In genomic region chr9:107526198-107527026, GRCm38 (mm10) we compare ENCODE assay signal across 9 mouse cellular contexts. TPM values are rescaled to one million over a fixed set of nuclear protein-coding genes. Genes with fewer than 3 reads are reported as not detected.
DNase-seq lines count a peak whose midpoint lies in the region; ATAC-seq and TF ChIP-seq lines count a peak whose summit lies in the region.
"Had no signal": no experiment of that assay in that cellular context is flagged by ENCODE, and none has a peak within 500 bp of the region (broad histone marks: within the 10 kb centered on the region; RNA-seq: fewer than 3 reads in every experiment).

No protein-coding gene starts in this region.

- TF ChIP-seq CTCF in lung, embryonic 14.5 days (IDR thresholded peaks at IDR 0.05; ENCODE audit: low read depth): no peak
- TF ChIP-seq CTCF in testis, adult 2 months (IDR thresholded peaks at IDR 0.05; ENCODE audit: control insufficient read depth, insufficient read depth, insufficient replicate concordance, low read depth, low read length): no peak

- peak overlapping the region; percentile 53 for H3K4me3 ChIP-seq in forebrain, embryonic 10.5 days
- H3K4me3 ChIP-seq in lung, embryonic 14.5 days (ENCODE audit: low read depth, low read length): peak overlapping the region; percentile 34
- peak overlapping the region; percentile 30 for H3K4me3 ChIP-seq in neural tube, embryonic 15.5 days (replicated peaks)
- H3K4me3 ChIP-seq in testis, adult 2 months (ENCODE audit: control insufficient read depth, low read depth, low read length): peak overlapping the region; percentile 74

- no peak for TF ChIP-seq POLR2A in testis, adult 2 months (IDR thresholded peaks at IDR 0.05; ENCODE audit: control insufficient read depth, low read depth, low read length)

- peaks cover 78% of the 10 kb centered on the region for H3K27me3 ChIP-seq in forebrain, embryonic 10.5 days (ENCODE audit: poor library complexity, severe bottlenecking)
- peaks cover 26% of the 10 kb centered on the region for H3K27me3 ChIP-seq in lung, embryonic 14.5 days (ENCODE audit: insufficient read depth, low read length)
- H3K27me3 ChIP-seq in neural tube, embryonic 15.5 days (replicated peaks): peaks cover 34% of the 10 kb centered on the region
- H3K27me3 ChIP-seq in testis, adult 2 months (ENCODE audit: control insufficient read depth, insufficient read depth, low read length): no peaks in the 10 kb centered on the region

- H3K4me1 ChIP-seq in forebrain, embryonic 10.5 days: peaks cover 41% of the 10 kb centered on the region
- 0 out of 2 replicates have a peak, but pooled peaks cover 7% of the 10 kb centered on the region for H3K4me1 ChIP-seq in lung, embryonic 14.5 days (ENCODE audit: insufficient read depth)
- H3K4me1 ChIP-seq in neural tube, embryonic 15.5 days: peaks cover 22% of the 10 kb centered on the region
- peaks cover 8% of the 10 kb centered on the region for H3K4me1 ChIP-seq in testis, adult 2 months (ENCODE audit: control insufficient read depth, insufficient read depth, low read length)

- H3K4me2 ChIP-seq in lung, embryonic 14.5 days: peak overlapping the region; percentile 70
- H3K4me2 ChIP-seq in neural tube, embryonic 15.5 days: peak overlapping the region; percentile 56

- peak; percentile 72 for ATAC-seq in lung, embryonic 14.5 days (ENCODE audit: insufficient read depth)
- peak; percentile 62 for ATAC-seq in neural tube, embryonic 15.5 days (ENCODE audit: low FRiP score)
- ATAC-seq: Patski had no signal

- peak overlapping the region; percentile 41; the same call in 1 of the 2 replicates for H3K27ac ChIP-seq in forebrain, embryonic 10.5 days
- no peak overlapping the region for H3K27ac ChIP-seq in lung, embryonic 14.5 days (ENCODE audit: low read depth)
- H3K27ac ChIP-seq in neural tube, embryonic 15.5 days (replicated peaks): 0 out of 2 replicates have a peak overlapping the region, but pooled peaks have one; percentile 2
- H3K27ac ChIP-seq in testis, adult 2 months (ENCODE audit: control insufficient read depth, insufficient read depth, low read depth, low read length): no peak overlapping the region

- no peaks in the 10 kb centered on the region for H3K36me3 ChIP-seq in forebrain, embryonic 10.5 days (replicated peaks)
- no peaks in the 10 kb centered on the region for H3K36me3 ChIP-seq in lung, embryonic 14.5 days (ENCODE audit: insufficient read depth)
- H3K36me3 ChIP-seq in neural tube, embryonic 15.5 days: peaks cover 4% of the 10 kb centered on the region; the same call in 1 of the 2 replicates
- H3K36me3 ChIP-seq in testis, adult 2 months (ENCODE audit: control insufficient read depth, insufficient read depth, low read length): no peaks in the 10 kb centered on the region

- H3K9ac ChIP-seq in lung, embryonic 14.5 days: no peak overlapping the region
- no peak overlapping the region for H3K9ac ChIP-seq in neural tube, embryonic 15.5 days (replicated peaks)

- intact Hi-C loops in heart, postnatal 14 days (cut with DNase I): no loop called here

- no peaks in the 10 kb centered on the region for H3K9me3 ChIP-seq in forebrain, embryonic 10.5 days
- no peaks in the 10 kb centered on the region for H3K9me3 ChIP-seq in lung, embryonic 14.5 days (ENCODE audit: low read depth, low read length)
- no peaks in the 10 kb centered on the region for H3K9me3 ChIP-seq in neural tube, embryonic 15.5 days (replicated peaks)

- peak; percentile 86 for DNase-seq in urinary bladder, postnatal 14 days (ENCODE audit: low spot score)
- no peak for DNase-seq in urinary bladder, postnatal 10 days (ENCODE audit: low spot score)
- peak; percentile 87 for DNase-seq in forebrain, embryonic 10.5 days (ENCODE audit: extremely low spot score, low spot score)
- DNase-seq in heart, postnatal 14 days: peak; percentile 58 to 75
- DNase-seq in kidney, postnatal 36 days: peak; percentile 77 to 87
- DNase-seq in lung, embryonic 14.5 days: peak; percentile 77

- WGBS in forebrain, embryonic 10.5 days: 3% methylated on average over 43 of the region's 44 CpGs
- WGBS in lung, embryonic 14.5 days: 6% methylated on average over 44 of the region's 44 CpGs
- WGBS in neural tube, embryonic 15.5 days: 9% methylated on average over 39 of the region's 44 CpGs

RNA-seq across cellular contexts. Expression of gene Tmem115, which starts 7.3 kb away (rescaled TPM):
- polyA plus RNA-seq in forebrain, embryonic 10.5 days (2016; fragmentation: Nextera tagmentation; extraction: Ambion mirVana): 33.0 and 35.8 TPM in 2 replicates
- total RNA-seq in heart, postnatal 14 days (2021): 10 to 100 TPM; 23.1 to 23.7 TPM
- polyA plus RNA-seq in lung, embryonic 14.5 days (2014; fragmentation: Nextera tagmentation; extraction: Ambion mirVana): 42.1 and 45.3 TPM in 2 replicates
- 45.7 and 46.1 TPM in 2 replicates for polyA plus RNA-seq in neural tube, embryonic 15.5 days (2015; fragmentation: Nextera tagmentation; extraction: Ambion mirVana)
- polyA plus RNA-seq in testis, adult 2 months (2012; rRNA removed): 38.3 and 46.9 TPM in 2 replicates

RNA-seq across cellular contexts. Expression of gene Cyb561d2, which starts 15.6 kb away (rescaled TPM):
- polyA plus RNA-seq in forebrain, embryonic 10.5 days (2016; fragmentation: Nextera tagmentation; extraction: Ambion mirVana): 20.4 and 21.0 TPM in 2 replicates
- 1 to 10 TPM; 3.4 to 4.9 TPM for total RNA-seq in heart, postnatal 14 days (2021)
- 22.9 and 23.0 TPM in 2 replicates for polyA plus RNA-seq in lung, embryonic 14.5 days (2014; fragmentation: Nextera tagmentation; extraction: Ambion mirVana)
- 46.9 and 53.9 TPM in 2 replicates for polyA plus RNA-seq in neural tube, embryonic 15.5 days (2015; fragmentation: Nextera tagmentation; extraction: Ambion mirVana)
- 28.3 and 29.4 TPM in 2 replicates for polyA plus RNA-seq in testis, adult 2 months (2012; rRNA removed)

RNA-seq across cellular contexts. Expression of gene Nprl2, which starts 15.6 kb away (rescaled TPM):
- 36.7 and 37.3 TPM in 2 replicates for polyA plus RNA-seq in forebrain, embryonic 10.5 days (2016; fragmentation: Nextera tagmentation; extraction: Ambion mirVana)
- 10 to 100 TPM; 13.6 to 17.1 TPM for total RNA-seq in heart, postnatal 14 days (2021)
- polyA plus RNA-seq in lung, embryonic 14.5 days (2014; fragmentation: Nextera tagmentation; extraction: Ambion mirVana): 32.9 and 34.6 TPM in 2 replicates
- 67.5 and 77.9 TPM in 2 replicates for polyA plus RNA-seq in neural tube, embryonic 15.5 days (2015; fragmentation: Nextera tagmentation; extraction: Ambion mirVana)
- 34.7 and 40.3 TPM in 2 replicates for polyA plus RNA-seq in testis, adult 2 months (2012; rRNA removed)

RNA-seq across cellular contexts. Expression of gene Zmynd10, which starts 20.7 kb away (rescaled TPM):
- 0.74 and 1.4 TPM in 2 replicates for polyA plus RNA-seq in forebrain, embryonic 10.5 days (2016; fragmentation: Nextera tagmentation; extraction: Ambion mirVana)
- not detected for total RNA-seq in heart, postnatal 14 days (2021)
- polyA plus RNA-seq in lung, embryonic 14.5 days (2014; fragmentation: Nextera tagmentation; extraction: Ambion mirVana): 1.1 and 1.2 TPM in 2 replicates
- polyA plus RNA-seq in neural tube, embryonic 15.5 days (2015; fragmentation: Nextera tagmentation; extraction: Ambion mirVana): 1.6 and 2.6 TPM in 2 replicates
- 245 and 272 TPM in 2 replicates for polyA plus RNA-seq in testis, adult 2 months (2012; rRNA removed)

RNA-seq across cellular contexts. Expression of gene Rassf1, which starts 24.9 kb away (rescaled TPM):
- polyA plus RNA-seq in forebrain, embryonic 10.5 days (2016; fragmentation: Nextera tagmentation; extraction: Ambion mirVana): 57.4 and 59.6 TPM in 2 replicates
- 10 to 100 TPM; 23.6 to 24.5 TPM for total RNA-seq in heart, postnatal 14 days (2021)
- 51.3 and 54.1 TPM in 2 replicates for polyA plus RNA-seq in lung, embryonic 14.5 days (2014; fragmentation: Nextera tagmentation; extraction: Ambion mirVana)
- 41.2 and 46.1 TPM in 2 replicates for polyA plus RNA-seq in neural tube, embryonic 15.5 days (2015; fragmentation: Nextera tagmentation; extraction: Ambion mirVana)
- 62.8 and 63.4 TPM in 2 replicates for polyA plus RNA-seq in testis, adult 2 months (2012; rRNA removed)

Comparison
In these comparisons a context has a peak if more than half of its experiments do, and no peak if none do; other contexts are left out.
1. H3K27ac ChIP-seq: peak in forebrain, embryonic 10.5 days (single experiment) and neural tube, embryonic 15.5 days (single experiment); none in lung, embryonic 14.5 days (single experiment) and testis, adult 2 months (single experiment).
2. Peak in every context shown above with its lines, with median percentiles within 50 percentile points of each other: H3K4me3 ChIP-seq.